Mouse (Mus musculus) layer of hippocampus, postnatal 36 days (tissue): ENCODE measurements at regions not wholly inside any gene's neighbourhood (a gene's known extent, or its start where the extent isn't known, plus 50 kb on each side); places are given as distances from the start of the nearest gene placed in this dataset.
A peak's percentile ranks its signal among the peaks of the same experiment; 100 is the strongest.

Source experiments
- DNase-seq, 2 experiments: peaks; one replicate each; pipeline ENCODE4 v3.0.0; 2022

DNA sequence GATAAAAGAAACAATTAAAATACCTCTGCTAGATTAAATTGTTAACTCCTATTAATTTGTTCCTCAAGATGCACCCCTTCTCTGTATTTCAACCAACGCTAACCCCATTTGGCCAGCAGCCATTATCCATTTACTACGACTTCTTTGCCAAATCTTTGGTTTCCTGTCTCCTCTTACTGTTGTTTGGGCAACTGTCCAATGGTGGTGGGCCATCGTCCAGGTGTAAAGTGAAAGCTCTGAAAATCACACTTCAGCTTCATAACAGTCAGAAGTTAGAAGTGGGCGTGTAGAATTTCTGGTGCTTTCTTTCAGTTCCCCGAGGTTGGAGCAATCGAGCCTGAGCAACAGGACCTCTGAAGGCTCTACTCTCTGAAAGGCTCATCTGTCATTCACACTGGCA, 66.8 kb upstream of the Zbtb20 start:
- no peak for DNase-seq

GRCm38 (mm10) chr16:42807536-42807935, 68.1 kb upstream of the Zbtb20 start:
- DNase-seq = no peak

- DNase-seq = no peak
Measured at GRCm38 (mm10) chr16:42803609-42804008, 72.1 kb upstream of the Zbtb20 start.

DNA sequence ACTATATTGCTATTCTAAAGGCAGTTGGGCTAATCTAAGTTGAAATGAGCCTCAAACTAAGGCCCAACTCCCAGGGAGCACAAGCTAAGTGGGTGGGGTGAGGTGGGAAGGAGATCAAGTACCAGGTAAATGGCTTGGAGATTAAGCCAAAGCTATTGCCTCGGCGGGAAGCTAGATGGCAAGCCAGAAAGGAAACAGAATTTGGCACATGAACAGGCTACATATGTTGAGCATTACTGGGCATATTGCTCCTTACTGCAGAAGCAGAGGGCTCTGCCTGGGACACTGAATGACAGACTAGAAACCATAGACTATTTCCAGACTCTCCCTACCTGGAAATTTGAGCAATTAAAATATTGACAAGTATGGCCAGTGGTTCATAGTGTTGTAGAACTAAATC, 83.1 kb upstream of the Zbtb20 start:
- DNase-seq = no peak

GRCm38 (mm10) chr16:42784712-42785111, 91.0 kb upstream of the Zbtb20 start:
- no peak for DNase-seq

DNA sequence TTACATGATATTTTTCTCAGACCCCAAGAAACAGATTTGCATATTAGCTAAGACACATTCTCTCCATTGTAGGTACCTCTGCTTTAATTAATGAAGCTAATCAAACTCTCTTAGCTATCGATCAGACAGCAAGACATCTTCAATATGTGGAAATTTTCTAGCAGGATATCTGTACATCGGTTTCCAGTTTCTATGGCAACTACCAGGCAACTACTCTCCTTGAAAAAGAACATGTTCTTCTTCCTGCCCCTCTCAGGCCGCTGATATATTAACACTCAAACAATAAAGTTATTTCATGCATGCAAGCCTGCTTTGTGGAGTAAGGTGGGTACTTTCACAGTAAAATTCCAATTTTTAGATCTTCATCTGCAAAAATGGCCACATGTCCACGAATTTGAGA, 91.7 kb upstream of the Zbtb20 start:
- DNase-seq = no peak

DNA sequence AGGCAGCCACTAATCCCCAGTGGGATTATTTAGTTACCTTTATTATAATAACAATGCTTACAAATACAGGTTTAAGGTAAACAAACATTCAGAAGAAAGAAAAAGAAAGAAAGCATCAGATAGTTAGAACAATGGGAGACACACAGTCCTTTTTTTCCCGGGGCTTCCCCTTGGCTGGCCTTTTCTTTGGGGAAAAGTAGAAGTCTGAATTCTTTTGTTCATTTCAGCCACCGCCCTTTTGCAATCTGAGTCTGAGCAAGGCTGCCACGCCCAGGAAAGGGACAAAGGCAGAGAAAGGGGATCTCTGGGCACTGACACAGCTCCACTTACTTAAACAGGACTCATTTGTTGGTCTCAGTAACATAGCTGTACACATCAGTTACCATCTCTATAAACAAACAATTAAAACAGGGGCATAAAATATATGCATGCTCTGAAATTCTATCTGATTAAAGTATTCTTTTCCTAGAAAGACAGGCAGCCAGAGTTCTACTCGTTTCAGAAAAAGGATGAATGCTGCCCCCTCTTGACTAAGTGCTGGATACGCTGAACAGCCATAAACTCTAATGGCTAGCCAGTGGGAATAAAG, 93.5 kb upstream of the Zbtb20 start:
- peak; percentile 22 to 26 for DNase-seq

- DNase-seq = no peak
Measured at GRCm38 (mm10) chr16:42781096-42782071, 94.3 kb upstream of the Zbtb20 start.

DNA sequence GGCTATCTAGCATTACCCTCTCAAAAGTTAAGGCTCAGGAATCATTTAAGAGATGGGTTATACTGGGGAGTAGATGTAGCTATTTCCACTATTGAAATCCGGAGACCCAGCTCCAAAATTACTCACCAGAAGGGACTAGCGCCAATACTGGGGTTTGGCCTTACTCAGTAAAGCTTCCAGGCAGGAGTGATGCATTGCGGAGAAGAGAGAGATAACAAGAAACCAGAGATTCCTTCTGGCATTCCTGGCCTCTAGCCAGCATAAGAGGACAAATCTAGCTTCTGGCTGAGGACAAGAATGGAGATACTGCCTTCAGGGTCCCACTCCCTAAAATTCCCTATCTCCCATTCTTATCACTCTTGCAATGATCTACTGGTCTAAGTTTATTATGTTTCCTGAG, 95.7 kb upstream of the Zbtb20 start:
- DNase-seq = no peak

DNA sequence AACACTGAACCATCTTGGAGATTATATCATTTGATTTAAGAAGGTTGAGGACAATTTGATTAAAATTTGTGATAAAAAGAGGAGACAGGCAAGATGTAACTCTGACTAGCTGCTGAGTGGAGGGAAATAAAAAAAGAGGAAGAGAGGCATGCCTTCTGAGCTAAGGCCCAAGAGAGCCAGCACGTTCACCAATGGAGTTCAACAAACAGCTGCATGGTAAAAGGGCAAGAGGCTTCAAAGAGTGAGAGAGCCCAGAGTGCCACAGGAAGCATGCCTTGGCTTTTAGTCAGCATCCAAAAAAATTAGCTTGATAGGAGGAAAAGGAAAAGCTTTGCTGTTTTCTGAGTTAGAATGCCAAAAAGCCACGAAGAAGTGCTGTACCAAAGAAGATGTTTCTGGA, 103.0 kb upstream of the Zbtb20 start:
- DNase-seq = no peak

GRCm38 (mm10) chr16:42770199-42770598, 105.5 kb upstream of the Zbtb20 start:
- no peak for DNase-seq

DNA sequence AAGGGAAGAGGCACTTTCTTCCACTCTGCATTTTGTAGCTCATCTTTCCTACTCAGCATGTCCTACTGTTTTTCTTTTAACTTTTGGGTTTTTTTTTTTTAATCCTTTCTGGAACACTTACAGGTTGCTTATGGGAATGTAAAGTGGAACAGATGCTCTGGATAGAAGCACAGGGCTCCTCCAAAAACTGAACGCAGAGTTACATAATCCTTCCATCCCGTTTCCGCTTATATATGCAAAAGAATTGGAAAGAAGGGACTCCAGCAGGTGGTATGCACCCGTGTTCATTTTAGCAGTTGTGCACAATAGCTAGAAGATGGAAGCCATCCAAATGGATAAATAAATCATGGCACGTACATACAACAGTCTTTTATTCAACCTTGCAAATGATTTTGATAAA, 127.0 kb upstream of the Zbtb20 start:
- DNase-seq = no peak

DNA sequence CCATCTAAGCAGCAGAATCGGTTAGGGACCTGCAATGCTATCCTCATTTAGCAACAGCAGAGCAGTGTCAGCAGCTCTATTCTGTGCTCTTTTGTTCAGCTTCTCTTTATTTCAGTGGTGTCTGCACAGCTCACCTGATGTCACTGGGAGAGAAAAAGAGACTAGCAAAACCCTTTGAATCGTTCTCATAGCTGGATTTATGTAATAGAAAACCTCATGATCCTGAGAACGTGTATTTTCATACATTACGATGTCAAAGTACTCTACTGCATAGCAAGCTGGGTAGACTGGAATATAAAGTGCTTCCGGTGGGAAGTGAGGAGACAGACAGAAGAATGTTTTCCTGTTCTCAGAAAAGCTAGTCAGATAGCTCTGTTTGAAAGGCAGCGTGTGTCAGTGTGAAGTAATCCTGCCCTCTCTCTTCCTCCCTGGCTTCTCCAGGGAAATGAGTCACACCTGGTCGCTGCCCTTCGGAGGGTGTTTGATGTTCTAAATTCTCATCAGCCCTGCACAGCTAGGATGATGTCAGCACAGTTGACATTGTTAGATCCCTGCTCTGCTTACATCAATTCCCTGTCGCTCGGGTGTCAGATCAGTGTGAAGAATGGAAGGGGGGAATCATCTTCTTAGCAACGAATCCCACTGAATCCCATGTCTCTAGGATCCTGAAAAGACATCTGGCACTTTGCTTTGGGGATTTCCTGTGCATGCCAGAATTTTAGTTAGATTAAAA, 129.6 kb upstream of the Zbtb20 start:
- peak; percentile 11 to 19 for DNase-seq

DNA sequence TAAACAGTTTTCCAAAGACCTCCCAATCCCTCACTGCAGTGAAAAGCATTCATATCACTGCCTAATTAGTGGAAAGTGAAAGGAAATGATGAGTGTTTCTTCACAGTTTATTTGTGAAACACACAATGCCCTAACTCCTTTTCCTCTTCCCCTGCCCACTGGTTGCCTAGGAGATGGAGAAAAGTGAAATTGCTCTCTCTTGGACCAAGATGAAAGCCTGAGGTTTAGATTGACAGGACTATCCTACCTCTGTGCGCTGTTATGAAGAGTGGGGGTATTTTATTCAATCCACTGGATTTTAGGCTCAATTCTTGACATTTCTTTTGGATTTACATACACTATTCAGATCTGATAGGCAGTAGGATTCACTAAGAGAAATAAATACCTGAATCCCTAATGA, 132.1 kb upstream of the Zbtb20 start:
- DNase-seq = no peak

GRCm38 (mm10) chr16:42743120-42743519, 132.6 kb upstream of the Zbtb20 start:
- no peak for DNase-seq

GRCm38 (mm10) chr16:42727826-42728225, 147.9 kb upstream of the Zbtb20 start:
- no peak for DNase-seq

GRCm38 (mm10) chr16:42719915-42720314, 155.8 kb upstream of the Zbtb20 start:
- no peak for DNase-seq

- no peak for DNase-seq
Measured at GRCm38 (mm10) chr16:42718452-42718851, 157.2 kb upstream of the Zbtb20 start.

DNA sequence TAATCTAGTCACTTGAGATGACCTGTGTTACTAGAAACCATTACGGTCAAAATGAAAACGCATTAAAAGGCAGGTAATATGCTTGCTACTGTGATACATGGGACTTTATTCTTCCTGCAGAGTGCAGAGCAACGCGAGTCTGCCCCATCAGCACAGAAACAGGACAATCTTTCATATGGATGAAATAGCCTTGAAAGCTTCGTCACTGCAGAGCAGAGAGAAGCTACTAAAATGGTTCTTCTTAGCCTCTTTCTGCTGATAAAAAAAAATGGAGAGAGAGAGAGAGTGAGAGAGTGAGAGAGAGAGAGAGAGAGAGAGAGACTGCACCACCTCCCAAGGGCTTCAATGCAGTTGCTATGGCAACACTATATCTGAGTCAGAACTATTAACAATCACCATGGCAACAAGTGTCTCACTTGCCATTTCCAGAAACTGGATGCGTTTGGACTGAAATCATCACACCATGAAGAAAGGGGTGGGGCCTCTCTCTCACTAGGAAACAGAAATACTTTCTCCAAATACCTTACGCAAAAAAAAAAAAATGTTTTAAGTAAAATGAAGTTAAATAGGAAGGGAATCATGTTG, 157.8 kb upstream of the Zbtb20 start:
- peak in 1 of 2 experiments; percentile 30 for DNase-seq

- peak in 1 of 2 experiments; percentile 2 for DNase-seq
Measured at GRCm38 (mm10) chr16:42717075-42717827, 158.4 kb upstream of the Zbtb20 start.

- no peak for DNase-seq
Measured at GRCm38 (mm10) chr16:42702676-42703075, 173.0 kb upstream of the Zbtb20 start.

GRCm38 (mm10) chr16:42681196-42681595, 194.5 kb upstream of the Zbtb20 start:
- no peak for DNase-seq
